Mouse (Mus musculus) forebrain, embryonic 16.5 days (tissue): Measurements from ENCODE around the gene Galntl5. TPM values are rescaled to one million over a fixed set of nuclear protein-coding genes. Genes with fewer than 3 reads are reported as not detected.

Experiments
- ATAC-seq: fragments of 200-750 bp; cut with Nextera tagmentation; 2 replicates; pipeline ENCODE4 v1.8.0; 2017; ENCODE audit warnings: mild to moderate bottlenecking, moderate library complexity
- H3K27ac ChIP-seq: fragments of 300-500 bp; sonication (generic); 2 replicates; pipeline ENCODE4 v1.5.1; 2014; ENCODE audit warnings: low read length, control low read depth
- H3K27me3 ChIP-seq: fragments of 300-500 bp; sonication (generic); replicated peaks from 2 replicates; pipeline ENCODE4 v1.6.1; 2014; ENCODE audit warnings: low read length; ENCODE audit not compliant: control insufficient read depth, insufficient read depth
- H3K36me3 ChIP-seq: fragments of 300-500 bp; sonication (generic); 2 replicates; pipeline ENCODE4 v1.6.1; 2014; ENCODE audit not compliant: control insufficient read depth, insufficient read depth
- H3K4me1 ChIP-seq: fragments of 300-500 bp; sonication (generic); replicated peaks from 2 replicates; pipeline ENCODE4 v1.6.1; 2014; ENCODE audit warnings: low read length; ENCODE audit not compliant: control insufficient read depth, insufficient read depth
- H3K4me2 ChIP-seq: fragments of 300-500 bp; sonication (generic); 2 replicates; pipeline ENCODE4 v1.6.1; 2014; ENCODE audit warnings: mild to moderate bottlenecking, low read length, control low read depth
- H3K4me3 ChIP-seq: fragments of 300-500 bp; sonication (generic); replicated peaks from 2 replicates; pipeline ENCODE4 v1.5.1; 2014; ENCODE audit warnings: mild to moderate bottlenecking, low read length, control low read depth
- H3K9ac ChIP-seq: fragments of 300-500 bp; sonication (generic); replicated peaks from 2 replicates; pipeline ENCODE4 v1.6.1; 2014; ENCODE audit warnings: low read depth, low read length, control low read depth
- H3K9me3 ChIP-seq: fragments of 300-500 bp; sonication (generic); 2 replicates; pipeline ENCODE4 v1.6.1; 2016; ENCODE audit warnings: low read length; ENCODE audit not compliant: control insufficient read depth
- WGBS: fragments of 180-500 bp; shearing (Covaris S2); extraction: QIAGEN DNeasy Blood & Tissue Kit; methylation state at CpG from one replicate; pipeline ENCODE4 v1.1.7; 2014; 5-methylcytosine and 5-hydroxymethylcytosine counted together
- polyA plus RNA-seq: library from polyadenylated mRNA; unstranded; fragments of >200 nt; fragmentation: Nextera tagmentation; extraction: Ambion mirVana; gene quantifications from 2 replicates; pipeline ENCODE4 v1.2.1, GENCODE M21; 2015

Galntl5 gene
- polyA plus RNA-seq: not detected in 2 replicates

DNA sequence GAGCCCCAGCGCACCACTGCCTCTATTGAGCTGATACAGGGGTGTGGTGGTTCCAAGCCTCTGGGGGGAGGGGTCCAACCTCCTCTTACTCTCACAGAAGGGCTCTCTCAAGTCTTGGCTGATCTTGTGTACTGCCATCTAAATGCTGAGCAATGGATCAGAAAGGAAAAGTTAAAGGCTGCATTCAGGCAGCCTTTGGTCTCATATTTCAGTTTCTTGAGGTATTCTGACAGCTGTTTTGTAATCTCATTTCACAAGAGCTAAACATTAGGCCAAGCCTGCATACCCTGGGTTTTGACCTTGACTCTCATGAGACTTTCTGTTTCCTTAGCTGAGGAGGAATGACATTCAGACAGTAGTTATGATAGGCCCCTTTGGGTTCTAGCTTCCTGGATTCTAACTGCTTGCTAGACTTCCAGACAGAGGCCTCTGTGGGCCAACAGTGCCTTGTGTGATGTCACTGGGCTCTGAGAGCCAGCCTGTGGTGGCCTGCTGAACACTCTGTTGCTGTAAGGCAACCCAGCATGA lies at the start of gene Galntl5:
Galntl5 (plus strand) TSS at position 457 of the 528 bp plus-strand sequence.
- Histone ChIP-seq H3K27ac (no peak within 1 kb of the TSS), H3K4me1 (no peaks in the 10 kb centered on the region)
- no peak for ATAC-seq

DNA sequence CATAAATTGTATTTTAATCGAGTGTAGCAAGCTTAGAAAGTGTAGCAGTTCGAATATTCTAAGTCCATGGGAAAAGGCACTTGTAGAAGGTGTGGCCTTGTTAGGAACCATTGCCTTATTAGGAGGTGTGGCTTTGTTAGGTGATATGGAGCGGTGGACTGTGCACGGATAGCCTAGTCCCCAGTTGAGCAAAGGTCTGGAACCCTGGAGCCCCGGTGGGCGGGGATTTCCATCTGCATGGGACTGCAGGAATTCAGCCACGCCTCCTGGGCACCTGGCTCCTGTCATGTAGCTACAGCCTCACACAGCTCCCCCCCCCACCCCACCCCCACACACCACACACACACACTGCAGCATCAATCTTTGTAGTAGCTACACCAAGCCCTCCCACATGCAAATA lies 34.6 kb upstream of the Galntl5 start:
- no peak for ATAC-seq
- H3K4me3 ChIP-seq: no peak overlapping the region
- H3K9me3 ChIP-seq: no peaks in the 10 kb centered on the region
- H3K36me3 ChIP-seq: no peaks in the 10 kb centered on the region
- H3K4me2 ChIP-seq: no peak overlapping the region
- 89% methylated on average over 7 of the region's 7 CpGs for WGBS
- H3K27ac ChIP-seq: no peak overlapping the region
- no peak overlapping the region for H3K9ac ChIP-seq
- H3K27me3 ChIP-seq: no peaks in the 10 kb centered on the region
- H3K4me1 ChIP-seq: no peaks in the 10 kb centered on the region

More for the DNA sequence above, at the start of gene Galntl5:
- H3K36me3 ChIP-seq: no peaks in the 10 kb centered on the region
- H3K9me3 ChIP-seq: no peaks in the 10 kb centered on the region
- H3K9ac ChIP-seq: no peak within 1 kb of the TSS
- no peaks in the 10 kb centered on the region for H3K27me3 ChIP-seq
- H3K4me2 ChIP-seq: no peak within 1 kb of the TSS
- WGBS: 91% methylated on average over 1 of the region's 1 CpGs
- no peak within 1 kb of the TSS for H3K4me3 ChIP-seq

DNA sequence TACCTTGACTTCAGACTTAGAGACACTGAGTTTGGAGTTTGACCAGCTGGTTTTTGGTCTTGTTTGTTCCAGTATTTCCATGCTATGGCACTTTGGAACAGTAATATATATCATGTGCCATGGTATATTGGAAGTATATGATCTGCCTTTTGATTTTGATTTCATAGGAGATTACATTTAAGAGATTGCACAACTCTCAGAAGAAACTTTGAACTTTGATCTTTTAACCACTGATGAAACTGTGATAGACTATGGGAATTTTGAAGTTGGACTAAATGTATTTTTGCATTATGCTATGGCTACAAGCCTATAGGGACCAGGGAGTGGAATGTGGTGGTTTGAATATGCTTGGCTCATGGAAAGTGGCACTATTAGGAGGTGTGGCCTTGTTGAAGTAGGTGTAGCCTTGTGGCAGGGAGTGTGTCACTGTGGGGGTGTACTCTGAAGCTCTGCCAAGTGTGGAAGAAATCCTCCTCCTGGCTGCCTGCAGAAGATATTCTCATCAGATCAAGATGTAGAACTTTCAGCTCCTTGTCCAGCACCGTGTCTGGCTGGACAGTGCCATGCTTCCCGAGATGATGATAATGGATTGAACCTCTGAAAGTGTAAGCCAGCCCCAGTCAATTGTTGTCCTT lies 31.8 kb upstream of the Galntl5 start:
- Histone ChIP-seq H3K4me3 (no peak overlapping the region), H3K9me3 (no peaks in the 10 kb centered on the region), H3K4me2 (no peak overlapping the region), H3K9ac (no peak overlapping the region), H3K27ac (no peak overlapping the region), H3K4me1 (peaks cover 5% of the 10 kb centered on the region), H3K36me3 (no peaks in the 10 kb centered on the region), H3K27me3 (no peaks in the 10 kb centered on the region)
- 78% methylated on average over 2 of the region's 2 CpGs for WGBS
- ATAC-seq: no peak

DNA sequence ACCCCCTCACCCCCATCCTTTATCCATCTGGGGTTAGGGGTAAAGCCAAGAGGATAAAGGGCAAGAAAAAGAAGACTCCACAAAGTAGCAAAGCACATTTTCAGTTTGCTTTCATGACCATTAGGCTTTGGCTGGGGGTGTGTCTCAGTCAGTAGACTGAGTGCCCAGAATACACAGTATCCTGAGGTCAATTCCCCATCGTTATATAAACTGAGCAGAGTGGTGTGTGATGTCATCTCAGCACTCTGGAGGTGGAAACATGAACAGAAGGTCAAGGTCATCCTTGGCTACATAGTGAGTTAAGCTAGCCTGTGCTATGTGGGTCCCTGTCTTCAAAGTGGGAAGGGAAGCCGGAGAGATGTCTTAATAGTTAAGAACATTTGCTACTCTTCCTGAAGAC lies 27.8 kb upstream of the Galntl5 start:
- H3K4me2 ChIP-seq: no peak overlapping the region
- no peak for ATAC-seq
- no peak overlapping the region for H3K9ac ChIP-seq
- no peak overlapping the region for H3K4me3 ChIP-seq
- no peaks in the 10 kb centered on the region for H3K27me3 ChIP-seq
- WGBS: 85% methylated on average over 2 of the region's 2 CpGs
- H3K36me3 ChIP-seq: no peaks in the 10 kb centered on the region
- H3K27ac ChIP-seq: no peak overlapping the region
- H3K9me3 ChIP-seq: no peaks in the 10 kb centered on the region
- H3K4me1 ChIP-seq: peaks cover 5% of the 10 kb centered on the region

DNA sequence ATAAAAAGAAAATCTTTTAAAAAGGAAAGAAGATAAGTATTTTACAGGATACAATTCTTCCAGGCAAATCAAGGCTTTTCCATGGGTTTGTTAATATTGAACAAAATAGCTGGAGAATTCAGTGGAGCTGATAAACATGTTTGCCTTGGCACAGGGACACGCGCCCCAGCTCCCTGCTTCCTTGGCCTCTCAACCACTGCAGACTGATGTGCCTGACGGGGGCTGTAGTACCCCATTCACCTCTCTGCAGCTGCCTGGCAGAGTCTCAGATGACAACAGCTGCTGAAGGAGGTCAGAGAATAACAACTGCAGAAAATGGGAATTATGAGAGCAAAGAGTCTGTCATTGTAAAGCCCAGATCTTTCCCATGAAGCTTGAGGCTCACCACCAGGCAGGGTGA lies 27.3 kb upstream of the Galntl5 start:
- Histone ChIP-seq H3K9me3 (no peaks in the 10 kb centered on the region), H3K27me3 (no peaks in the 10 kb centered on the region), H3K4me2 (no peak overlapping the region), H3K9ac (no peak overlapping the region), H3K4me3 (no peak overlapping the region), H3K36me3 (no peaks in the 10 kb centered on the region), H3K27ac (no peak overlapping the region), H3K4me1 (peaks cover 5% of the 10 kb centered on the region)
- no peak for ATAC-seq
- WGBS: 50% methylated on average over 3 of the region's 3 CpGs

DNA sequence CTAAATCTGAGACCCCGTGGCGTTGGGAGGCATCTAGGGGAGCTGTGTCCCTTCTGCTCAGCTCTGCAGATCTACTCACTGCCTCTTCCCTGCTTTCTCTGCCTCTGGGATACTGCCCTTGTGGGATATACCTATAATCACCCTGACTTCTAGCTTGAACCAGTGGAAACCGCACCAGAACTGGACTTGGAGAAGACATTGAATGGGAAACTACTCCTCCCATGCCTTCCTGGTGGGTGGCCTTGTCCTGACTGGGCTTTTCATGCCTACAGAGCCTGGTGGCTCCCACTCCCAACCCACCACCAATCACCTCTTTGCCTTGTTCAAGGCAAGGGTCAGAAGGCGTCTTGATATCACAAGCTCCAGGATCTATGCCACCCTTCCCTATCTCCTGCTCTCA lies 26.4 kb upstream of the Galntl5 start:
- no peak for ATAC-seq

DNA sequence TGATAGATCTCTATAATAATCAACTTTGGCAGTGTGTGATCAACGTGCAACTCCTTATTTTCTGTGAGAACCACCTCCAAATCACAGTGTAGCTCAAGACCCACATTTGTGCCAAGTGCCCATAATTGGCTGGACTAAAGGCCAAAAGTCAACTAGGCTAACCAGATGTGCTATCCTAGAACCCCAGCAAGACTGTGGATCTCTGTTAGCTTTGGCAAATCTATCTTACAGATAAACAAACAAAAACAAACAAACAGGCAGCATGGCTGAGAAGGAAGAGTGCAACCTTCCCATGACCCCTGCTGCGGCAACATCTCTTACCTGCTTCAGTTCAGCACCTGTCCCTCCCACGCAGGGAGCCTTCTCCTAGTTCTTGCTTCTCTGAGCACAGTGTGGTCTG lies 25.9 kb upstream of the Galntl5 start:
- H3K27ac ChIP-seq: no peak overlapping the region
- no peak overlapping the region for H3K4me3 ChIP-seq
- WGBS: 92% methylated on average over 3 of the region's 3 CpGs
- no peaks in the 10 kb centered on the region for H3K27me3 ChIP-seq
- no peak overlapping the region for H3K4me2 ChIP-seq
- peaks cover 6% of the 10 kb centered on the region for H3K4me1 ChIP-seq
- no peak overlapping the region for H3K9ac ChIP-seq
- no peaks in the 10 kb centered on the region for H3K36me3 ChIP-seq
- H3K9me3 ChIP-seq: no peaks in the 10 kb centered on the region
- ATAC-seq: no peak

More for the DNA sequence above, 26.4 kb upstream of the Galntl5 start:
- Histone ChIP-seq H3K4me1 (peaks cover 5% of the 10 kb centered on the region), H3K27ac (no peak overlapping the region), H3K9ac (no peak overlapping the region), H3K36me3 (no peaks in the 10 kb centered on the region), H3K27me3 (no peaks in the 10 kb centered on the region), H3K4me3 (no peak overlapping the region), H3K9me3 (no peaks in the 10 kb centered on the region), H3K4me2 (no peak overlapping the region)
- WGBS: 72% methylated on average over 4 of the region's 4 CpGs

DNA sequence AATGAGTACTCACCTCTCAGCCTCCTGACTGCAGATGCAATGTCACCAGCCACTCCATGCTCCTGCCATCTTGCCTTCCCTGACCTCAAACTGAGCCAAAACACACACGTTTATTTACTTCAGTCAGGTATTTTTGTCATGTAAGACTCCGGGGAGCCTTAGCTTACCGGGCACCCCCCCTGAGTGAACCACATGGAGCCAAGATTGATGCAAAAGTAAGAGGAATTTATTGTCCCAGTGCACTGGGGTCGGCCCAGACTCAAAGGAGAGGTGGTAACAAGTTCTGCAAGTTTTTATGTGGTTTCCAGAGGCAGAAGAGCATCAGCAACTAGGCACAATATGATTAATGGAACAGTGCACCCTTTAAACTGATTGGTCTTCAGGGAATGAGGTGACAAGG lies 24.1 kb upstream of the Galntl5 start:
- Histone ChIP-seq H3K36me3 (no peaks in the 10 kb centered on the region), H3K9me3 (no peaks in the 10 kb centered on the region), H3K27me3 (no peaks in the 10 kb centered on the region), H3K9ac (no peak overlapping the region), H3K27ac (no peak overlapping the region), H3K4me3 (no peak overlapping the region), H3K4me1 (peaks cover 11% of the 10 kb centered on the region), H3K4me2 (no peak overlapping the region)
- 59% methylated on average over 4 of the region's 4 CpGs for WGBS
- no peak for ATAC-seq

DNA sequence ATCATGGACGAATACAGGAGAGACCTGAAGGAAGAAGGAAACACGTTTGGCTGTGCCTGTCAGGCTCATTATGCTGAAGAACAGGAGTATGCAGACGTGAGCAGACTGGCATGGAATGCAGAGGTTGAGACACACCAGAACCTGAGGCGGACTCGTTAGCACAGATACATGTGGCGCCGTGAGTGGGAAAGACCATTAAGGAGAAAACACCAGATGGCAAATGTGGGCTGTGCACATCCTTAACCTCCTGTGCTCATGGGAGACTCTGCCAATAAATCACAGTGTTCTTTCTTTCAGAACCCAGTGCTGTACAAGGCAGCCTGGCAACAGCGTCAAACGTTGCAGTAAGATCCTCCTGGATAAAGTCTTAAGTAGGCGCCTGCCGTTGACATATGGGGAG lies 20.7 kb upstream of the Galntl5 start:
- Histone ChIP-seq H3K4me2 (no peak overlapping the region), H3K36me3 (no peaks in the 10 kb centered on the region), H3K9ac (no peak overlapping the region), H3K27me3 (no peaks in the 10 kb centered on the region), H3K4me3 (no peak overlapping the region), H3K27ac (no peak overlapping the region), H3K4me1 (peaks cover 6% of the 10 kb centered on the region; the same call in 1 of the 2 replicates), H3K9me3 (no peaks in the 10 kb centered on the region)
- ATAC-seq: peak; percentile 78
- WGBS: 42% methylated on average over 11 of the region's 11 CpGs
